Comparison of ENCODE assay signal across 8 mouse cellular contexts in genomic region chr12:72408111-72408891, GRCm38 (mm10). TPM values are rescaled to one million over a fixed set of nuclear protein-coding genes. Genes with fewer than 3 reads are reported as not detected.
A peak's percentile ranks its signal among the peaks of the same experiment; 100 is the strongest.
DNase-seq lines count a peak whose midpoint lies in the region; ATAC-seq and TF ChIP-seq lines count a peak whose summit lies in the region.

No protein-coding gene starts in this region.

- H3K4me2 ChIP-seq in forebrain, postnatal 0 days (ENCODE audit: low read depth): peak overlapping the region; percentile 75
- H3K4me2 ChIP-seq in neural tube, embryonic 13.5 days: peak overlapping the region; percentile 77

- peak overlapping the region; percentile 91 for H3K27ac ChIP-seq in forebrain, postnatal 0 days (ENCODE audit: low read depth, low read length)
- H3K27ac ChIP-seq in neural tube, embryonic 13.5 days (replicated peaks): peak overlapping the region; percentile 79

- WGBS in forebrain, postnatal 0 days: 2% methylated on average over 59 of the region's 63 CpGs
- WGBS in neural tube, embryonic 13.5 days: under 1% methylated on average over 63 of the region's 63 CpGs

- peak; percentile 80 for DNase-seq in Muller cell, postnatal 12 days (ENCODE audit: inconsistent ontology term)
- DNase-seq in cerebellum, adult 18-20 months: peak; percentile 82 to 83
- DNase-seq in forebrain, postnatal 0 days: peak; percentile 75
- peak; percentile 52 to 59 for DNase-seq in heart, postnatal 14 days
- DNase-seq in layer of hippocampus, adult 8-10 months (ENCODE audit: low spot score in 2 of 2): peak; percentile 60 to 71
- peak; percentile 47 to 54 for DNase-seq in lung, adult 18-20 months
- DNase-seq in thymus, postnatal 36 days: peak; percentile 3 to 6

- H3K27me3 ChIP-seq in forebrain, postnatal 0 days (ENCODE audit: insufficient read depth, low read length): no peaks in the 10 kb centered on the region
- peaks cover 8% of the 10 kb centered on the region; the same call in 1 of the 2 replicates for H3K27me3 ChIP-seq in neural tube, embryonic 13.5 days

- intact Hi-C loops in heart, postnatal 14 days (cut with DNase I): no loop called here

- TF ChIP-seq CTCF in forebrain, postnatal 0 days (IDR thresholded peaks at IDR 0.05; ENCODE audit: low read depth): no peak

- peaks cover 5% of the 10 kb centered on the region; the same call in 1 of the 2 replicates for H3K4me1 ChIP-seq in forebrain, postnatal 0 days (ENCODE audit: insufficient read depth)
- peaks cover 22% of the 10 kb centered on the region for H3K4me1 ChIP-seq in neural tube, embryonic 13.5 days (replicated peaks)

- no peaks in the 10 kb centered on the region for H3K9me3 ChIP-seq in forebrain, postnatal 0 days (ENCODE audit: low read length)
- H3K9me3 ChIP-seq in neural tube, embryonic 13.5 days: no peaks in the 10 kb centered on the region

- H3K36me3 ChIP-seq in forebrain, postnatal 0 days (ENCODE audit: insufficient read depth): no peaks in the 10 kb centered on the region
- no peaks in the 10 kb centered on the region for H3K36me3 ChIP-seq in neural tube, embryonic 13.5 days

- ATAC-seq in forebrain, postnatal 0 days: peak; percentile 85
- peak; percentile 86 for ATAC-seq in neural tube, embryonic 13.5 days (ENCODE audit: low read depth)

- peak overlapping the region; percentile 89 for H3K4me3 ChIP-seq in forebrain, postnatal 0 days (ENCODE audit: low read depth, low read length)
- peak overlapping the region; percentile 74 for H3K4me3 ChIP-seq in neural tube, embryonic 13.5 days

- H3K9ac ChIP-seq in forebrain, postnatal 0 days: peak overlapping the region; percentile 87
- H3K9ac ChIP-seq in neural tube, embryonic 13.5 days: peak overlapping the region; percentile 82

RNA-seq across cellular contexts. Expression of gene Rtn1, which starts 0.6 kb away (rescaled TPM):
- 1,286 and 1,411 TPM in 2 replicates for total RNA-seq in forebrain, postnatal 0 days (2014; rRNA removed)
- polyA plus RNA-seq in forebrain, postnatal 0 days (2015; fragmentation: Nextera tagmentation; extraction: Ambion mirVana): 2,997 and 3,605 TPM in 2 replicates
- 1 to 10 TPM; 5.3 to 8.9 TPM for total RNA-seq in heart, postnatal 14 days (2021)
- total RNA-seq in layer of hippocampus, adult 8-10 months (2022): 1,000 to 10,000 TPM; 1,208 to 1,335 (median 1,272) TPM
- 1,998 and 2,137 TPM in 2 replicates for polyA plus RNA-seq in neural tube, embryonic 13.5 days (2015; fragmentation: Nextera tagmentation; extraction: Ambion mirVana)

RNA-seq across cellular contexts. Expression of gene Lrrc9, which starts 33.4 kb away (rescaled TPM):
- 5.8 and 6.9 TPM in 2 replicates for total RNA-seq in forebrain, postnatal 0 days (2014; rRNA removed)
- 2.4 and 2.5 TPM in 2 replicates for polyA plus RNA-seq in forebrain, postnatal 0 days (2015; fragmentation: Nextera tagmentation; extraction: Ambion mirVana)
- under 1 TPM; 0.15 to 0.36 TPM for total RNA-seq in heart, postnatal 14 days (2021)
- total RNA-seq in layer of hippocampus, adult 8-10 months (2022): 1 to 10 TPM; 2.0 to 4.9 (median 4.0) TPM
- polyA plus RNA-seq in neural tube, embryonic 13.5 days (2015; fragmentation: Nextera tagmentation; extraction: Ambion mirVana): 3.4 and 4.1 TPM in 2 replicates

Comparison
In these comparisons a context has a peak if more than half of its experiments do, and no peak if none do; other contexts are left out.
1. Peak in every context shown above with its lines: DNase-seq, ATAC-seq, H3K4me3 ChIP-seq and H3K27ac ChIP-seq.
2. DNase-seq: peak in every context shown above with its lines; median percentile 82 in cerebellum, adult 18-20 months; 80 in Muller cell, postnatal 12 days; 75 in forebrain, postnatal 0 days; 66 in layer of hippocampus, adult 8-10 months; 56 in heart, postnatal 14 days; 50 in lung, adult 18-20 months; 4 in thymus, postnatal 36 days.
3. RNA of gene Rtn1, which starts 0.6 kb away (total RNA-seq): 1,286 to 1,411 TPM in forebrain, postnatal 0 days and 1,208 to 1,335 TPM in layer of hippocampus, adult 8-10 months; 5.3 to 8.9 TPM in heart, postnatal 14 days; every median in the first group is over 100 times any median in the second.